Mouse (Mus musculus) spleen, adult 12 weeks (tissue): ENCODE measurements at regions not wholly inside any gene's neighbourhood (a gene's known extent, or its start where the extent isn't known, plus 50 kb on each side); places are given as distances from the start of the nearest gene placed in this dataset.

Experiments
- DNase-seq: peaks from one replicate; pipeline ENCODE4 v3.0.0; 2022; ENCODE audit warnings: low spot score

GRCm38 (mm10) chr2:28351445-28351844 is 95.2 kb upstream of the Ppp1r26 start:
- no peak for DNase-seq

- no peak for DNase-seq
Measured at GRCm38 (mm10) chr2:28352903-28353302, 93.7 kb upstream of the Ppp1r26 start.

- DNase-seq: no peak
Measured at GRCm38 (mm10) chr2:28362199-28362598, 84.4 kb upstream of the Ppp1r26 start.

GRCm38 (mm10) chr2:28364623-28365022 is 82.0 kb upstream of the Ppp1r26 start:
- no peak for DNase-seq

- no peak for DNase-seq
Measured at GRCm38 (mm10) chr2:28365756-28366155, 80.8 kb upstream of the Ppp1r26 start.

- DNase-seq: no peak
Measured at GRCm38 (mm10) chr2:28374838-28375237, 71.8 kb upstream of the Ppp1r26 start.

- no peak for DNase-seq
Measured at GRCm38 (mm10) chr2:28377948-28378822, 68.4 kb upstream of the Ppp1r26 start.

GRCm38 (mm10) chr2:28382051-28382802 is 64.4 kb upstream of the Ppp1r26 start:
- DNase-seq: no peak

- no peak for DNase-seq
Measured at GRCm38 (mm10) chr2:28384875-28385274, 61.7 kb upstream of the Ppp1r26 start.

- DNase-seq: no peak
Measured at GRCm38 (mm10) chr2:28386784-28387183, 59.8 kb upstream of the Ppp1r26 start.

GRCm38 (mm10) chr2:28387422-28387836 is 59.2 kb upstream of the Ppp1r26 start:
- DNase-seq: no peak

- DNase-seq: no peak
Measured at GRCm38 (mm10) chr2:28387926-28388325, 58.7 kb upstream of the Ppp1r26 start.

GRCm38 (mm10) chr2:28389703-28390102 is 56.9 kb upstream of the Ppp1r26 start:
- no peak for DNase-seq

GRCm38 (mm10) chr2:28395391-28395790 is 51.2 kb upstream of the Ppp1r26 start:
- no peak for DNase-seq
